Mouse (Mus musculus) liver, postnatal 0 days (tissue): ENCODE measurements around the gene Slc20a1.

Experiments
- CTCF ChIP-seq: sonication (generic); IDR thresholded peaks from 2 replicates; pipeline ENCODE4 v1.5.1; 2016; ENCODE audit warnings: antibody characterized with exemption, low read depth
- EP300 ChIP-seq: IDR thresholded peaks from 2 replicates; pipeline ENCODE4 v1.6.1; 2016; ENCODE audit warnings: antibody characterized with exemption, low read depth, mild to moderate bottlenecking

DNA sequence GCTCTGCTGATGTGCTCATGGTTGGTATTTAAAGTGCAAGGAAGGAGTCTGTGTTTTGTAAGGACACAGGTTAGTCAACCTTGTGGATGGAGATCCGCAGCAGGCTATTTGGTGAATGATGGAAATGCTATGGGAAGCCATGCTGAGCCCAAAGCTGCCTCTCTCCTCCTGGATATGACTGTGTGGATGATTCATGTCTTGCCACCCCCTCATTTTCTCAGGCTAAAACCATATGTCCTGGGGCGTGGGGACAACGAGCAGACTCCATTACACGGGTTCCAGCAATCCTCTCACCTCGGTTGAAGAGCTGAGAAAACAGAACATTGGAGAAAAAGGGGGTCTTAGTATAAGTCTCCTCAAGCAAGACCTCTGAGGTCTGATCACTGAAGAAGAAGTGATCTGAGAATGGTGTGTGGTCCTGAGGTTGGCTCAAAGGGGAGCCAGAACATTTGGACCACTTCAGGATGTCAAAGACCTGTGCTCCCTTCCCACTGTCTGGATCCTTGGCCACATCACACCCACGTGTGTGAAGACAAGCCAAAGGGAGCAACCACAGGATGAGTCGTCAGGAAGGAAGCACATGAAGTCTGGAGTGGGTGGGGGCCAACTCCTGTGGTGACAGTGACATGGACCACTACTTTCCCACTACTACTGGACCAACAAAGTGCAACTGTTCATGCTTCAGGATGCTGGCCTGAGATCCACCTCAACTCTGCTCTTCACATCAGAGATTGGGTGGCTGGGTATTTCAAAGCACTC is 6.0 kb upstream of the Slc20a1 start:
- TF ChIP-seq CTCF (no peak), EP300 (no peak)
